Mouse (Mus musculus) testis, adult 2 months (tissue): Measurements from ENCODE around the gene Gm37419.

Source experiments
- CTCF ChIP-seq: fragments of 200-500 bp; IDR thresholded peaks from 2 replicates; pipeline ENCODE4 v1.5.1; 2012; ENCODE audit warnings: low read depth, mild to moderate bottlenecking, inconsistent platforms, low read length, moderate library complexity; ENCODE audit not compliant: control insufficient read depth, insufficient read depth, insufficient replicate concordance
- POLR2A ChIP-seq: fragments of 200-500 bp; IDR thresholded peaks from 2 replicates; pipeline ENCODE4 v1.6.1; 2012; ENCODE audit warnings: low read depth, mild to moderate bottlenecking, inconsistent platforms, low read length, moderate library complexity; ENCODE audit not compliant: control insufficient read depth

GRCm38 (mm10) chr16:23981925-23982851, 6.1 kb upstream of the Gm37419 start:
- TF ChIP-seq CTCF: peak; percentile 56; the same call in 1 of the 2 replicates
- no peak for TF ChIP-seq POLR2A
